Mouse (Mus musculus): ENCODE measurements at regions not wholly inside any gene's neighbourhood (a gene's known extent, or its start where the extent isn't known, plus 50 kb on each side); places are given as distances from the start of the nearest gene placed in this dataset.

GRCm38 (mm10) chr15:36878276-36878675 lies 129.3 kb downstream of the Zfp706 start:
- TF ChIP-seq CTCF (IDR thresholded peaks at IDR 0.05; ENCODE audit: extremely low read depth, insufficient read length, insufficient replicate concordance, low read depth, low read length), result no peak
- TF ChIP-seq POLR2A (IDR thresholded peaks at IDR 0.05; ENCODE audit: low read depth, low read length), result no peak
